Mouse (Mus musculus) E14TG2a.4 (cell line): ENCODE data around the gene Sf3b3.
"Not testable (repeated sequence)": the region's sequence is repeated elsewhere in the genome, so short reads cannot be mapped to it uniquely, and the experiment has no call there.

Experiments
- H3K27me3 ChIP-seq: 2 replicates; pipeline ENCODE4 v1.6.1; 2014; ENCODE audit warnings: low read length, control low read depth; ENCODE audit not compliant: insufficient read depth
- H3K36me3 ChIP-seq: 2 replicates; pipeline ENCODE4 v1.6.1; 2014; ENCODE audit warnings: low read length, control low read depth; ENCODE audit not compliant: insufficient read depth
- H3K4me1 ChIP-seq: replicated peaks from 2 replicates; pipeline ENCODE4 v1.6.1; 2014; ENCODE audit warnings: low read depth, low read length, control low read depth
- H3K4me3 ChIP-seq: replicated peaks from 2 replicates; pipeline ENCODE4 v1.5.1; 2014; ENCODE audit warnings: mild to moderate bottlenecking, low read length
- H3K9me3 ChIP-seq: 2 replicates; pipeline ENCODE4 v1.6.1; 2014; ENCODE audit warnings: low read length, control low read depth
- CTCF ChIP-seq: conservative IDR thresholded peaks from 2 replicates; pipeline ENCODE4 v1.5.1; 2014; ENCODE audit warnings: low read length
- NANOG ChIP-seq: IDR thresholded peaks from 2 replicates; pipeline ENCODE4 v1.6.1; 2014; ENCODE audit warnings: borderline replicate concordance, low read length, mixed read lengths
- POU5F1 ChIP-seq: IDR thresholded peaks from 2 replicates; pipeline ENCODE4 v1.6.1; 2014; ENCODE audit warnings: low read length, borderline replicate concordance

Sf3b3 gene

DNA sequence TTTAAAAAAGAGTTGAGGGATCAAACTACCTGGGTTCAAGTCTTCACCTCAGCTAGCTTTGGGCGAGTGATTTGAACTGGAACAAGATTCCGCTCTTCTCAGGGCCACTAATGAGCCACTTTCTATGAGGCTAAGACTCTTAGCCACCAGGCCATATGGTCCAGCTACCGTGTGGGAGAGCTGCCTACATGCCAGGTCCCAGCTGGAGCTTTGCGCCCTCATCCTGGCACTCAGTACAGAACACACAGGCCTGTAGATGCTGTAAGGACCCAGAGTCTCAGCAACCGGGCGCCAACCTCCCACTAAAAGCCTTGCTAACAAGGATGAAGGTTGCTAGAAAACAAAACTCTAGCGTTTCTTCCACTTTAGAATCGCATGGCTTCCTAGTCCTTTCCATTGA lies 41.9 kb upstream of the Sf3b3 start:
- Histone ChIP-seq H3K9me3 (no peaks in the 10 kb centered on the region), H3K4me1 (peaks cover 49% of the 10 kb centered on the region), H3K36me3 (peaks cover 44% of the 10 kb centered on the region), H3K27me3 (0 out of 2 replicates have a peak, but pooled peaks cover under 1% of the 10 kb centered on the region), H3K4me3 (peak overlapping the region; percentile 72)
- no peak for TF ChIP-seq NANOG
- no peak for TF ChIP-seq POU5F1
- TF ChIP-seq CTCF, result no peak

DNA sequence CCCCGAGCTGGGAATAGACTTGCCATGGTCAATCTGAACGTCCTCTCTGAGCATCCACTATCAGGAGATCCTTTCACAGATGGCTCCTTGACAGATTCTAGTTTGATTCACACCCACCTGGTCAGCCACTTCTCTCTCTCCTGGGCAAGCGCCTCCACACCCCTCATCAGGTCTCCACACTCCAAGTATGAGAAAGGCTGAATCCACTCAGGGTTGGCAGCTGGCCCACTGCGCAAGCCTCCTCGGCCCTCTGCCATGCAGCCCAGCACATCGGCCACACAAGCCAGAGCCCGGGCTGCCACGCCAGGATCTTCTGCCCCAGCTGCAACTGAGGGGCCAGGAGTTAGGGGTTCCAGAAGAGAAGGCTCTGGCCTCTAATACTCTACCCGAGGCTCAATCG lies 41.0 kb upstream of the Sf3b3 start:
- H3K27me3 ChIP-seq, result no peaks in the 10 kb centered on the region
- H3K4me3 ChIP-seq, result peak overlapping the region; percentile 74
- H3K36me3 ChIP-seq, result peaks cover 51% of the 10 kb centered on the region
- no peak for TF ChIP-seq POU5F1
- TF ChIP-seq NANOG, result no peak
- no peak for TF ChIP-seq CTCF
- H3K9me3 ChIP-seq, result no peaks in the 10 kb centered on the region
- peaks cover 56% of the 10 kb centered on the region for H3K4me1 ChIP-seq

DNA sequence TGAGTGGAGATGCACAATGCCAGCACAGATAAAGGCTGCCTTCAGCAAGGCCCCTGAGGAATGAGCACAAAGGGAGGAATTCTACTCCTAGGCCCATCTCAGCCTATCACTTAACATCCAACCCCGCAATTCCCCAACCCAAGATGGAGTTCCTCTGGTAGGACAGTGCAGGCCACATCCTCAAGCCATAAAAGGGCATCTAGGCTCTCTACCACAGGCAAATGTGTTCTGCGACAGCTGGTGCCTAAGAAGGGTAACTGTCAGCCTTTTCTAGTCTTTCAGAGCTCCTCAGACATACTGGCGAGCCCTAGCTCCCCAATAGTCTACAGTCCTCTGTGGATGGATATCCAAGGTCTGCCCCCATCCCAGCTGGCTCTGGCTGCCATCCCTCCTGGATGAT lies 40.0 kb upstream of the Sf3b3 start:
- Histone ChIP-seq H3K4me1 (peaks cover 60% of the 10 kb centered on the region), H3K4me3 (peak overlapping the region; percentile 74), H3K36me3 (peaks cover 60% of the 10 kb centered on the region), H3K27me3 (no peaks in the 10 kb centered on the region), H3K9me3 (no peaks in the 10 kb centered on the region)
- TF ChIP-seq NANOG, result no peak
- no peak for TF ChIP-seq POU5F1
- no peak for TF ChIP-seq CTCF

DNA sequence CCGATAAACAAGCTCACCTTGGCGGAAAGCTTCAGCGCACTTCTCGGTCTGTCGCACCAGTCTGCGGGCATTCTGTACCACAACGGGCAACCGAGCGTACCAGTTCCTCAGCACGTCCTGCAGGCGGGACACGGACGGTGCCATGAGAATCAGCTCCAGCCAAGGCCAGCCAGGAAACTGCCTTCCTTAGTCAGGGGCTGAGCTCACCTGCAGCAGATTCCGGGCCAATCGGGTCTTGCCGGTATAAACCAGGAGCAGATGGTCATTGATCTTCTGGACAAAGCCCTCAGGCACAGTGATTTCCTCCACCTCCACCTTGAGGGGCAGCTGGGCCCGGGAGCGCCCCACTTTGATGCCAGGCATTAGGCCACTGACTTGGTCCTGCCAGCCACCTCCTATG lies 37.2 kb upstream of the Sf3b3 start:
- Histone ChIP-seq H3K36me3 (peaks cover 73% of the 10 kb centered on the region), H3K9me3 (no peaks in the 10 kb centered on the region), H3K4me3 (no peak overlapping the region), H3K4me1 (peaks cover 58% of the 10 kb centered on the region), H3K27me3 (no peaks in the 10 kb centered on the region)
- TF ChIP-seq NANOG (no peak), CTCF (no peak), POU5F1 (no peak)

DNA sequence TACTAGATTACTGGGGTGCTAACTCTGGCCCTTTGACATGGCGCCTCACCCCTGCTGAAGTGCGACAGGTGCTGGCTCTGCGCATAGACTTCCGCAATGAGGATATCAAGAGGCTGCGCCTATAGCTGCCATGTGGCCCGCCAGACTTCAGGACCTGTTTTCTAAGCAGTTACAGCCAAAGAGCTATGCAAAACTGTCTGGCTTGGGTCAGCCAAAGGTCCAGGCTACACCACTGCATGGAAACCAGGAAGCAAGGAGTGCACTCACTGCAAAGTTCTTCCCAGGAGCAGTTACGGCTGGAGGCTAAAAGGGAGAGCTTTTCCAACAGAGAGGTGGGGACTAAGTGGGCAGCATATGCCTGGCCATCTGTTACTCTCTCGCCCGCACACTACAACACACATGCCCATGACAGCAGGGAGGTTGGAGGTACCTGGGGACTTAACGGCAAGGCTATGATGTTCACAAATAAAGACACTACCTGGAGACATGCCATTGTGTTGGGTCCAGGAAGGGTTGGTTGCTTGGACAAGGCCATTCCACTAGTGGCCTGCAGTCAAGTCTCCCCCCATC lies 35.2 kb upstream of the Sf3b3 start:
- TF ChIP-seq POU5F1, result no peak
- no peak for TF ChIP-seq CTCF

DNA sequence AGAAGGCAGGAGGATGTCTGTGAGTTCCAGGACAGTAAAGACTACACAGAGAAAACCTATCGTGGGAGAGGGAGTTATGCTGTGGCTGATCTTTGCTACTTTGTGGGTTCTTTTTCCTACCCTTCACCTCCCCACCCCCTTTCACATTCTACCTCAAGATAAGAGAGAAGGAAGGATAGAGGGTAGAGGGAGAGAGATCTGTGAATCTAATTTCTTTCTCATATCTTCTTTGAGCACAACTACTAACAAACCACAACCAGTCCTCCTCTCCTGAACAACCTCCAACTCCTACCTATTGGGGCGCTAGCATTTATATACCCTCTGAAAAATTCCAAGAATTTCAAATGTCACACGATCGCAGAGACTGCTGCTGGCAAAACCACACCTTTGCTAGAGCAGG lies 31.3 kb upstream of the Sf3b3 start:
- Histone ChIP-seq H3K9me3 (no peaks in the 10 kb centered on the region), H3K4me3 (no peak overlapping the region), H3K4me1 (peaks cover 20% of the 10 kb centered on the region), H3K36me3 (peaks cover 95% of the 10 kb centered on the region), H3K27me3 (no peaks in the 10 kb centered on the region)
- no peak for TF ChIP-seq NANOG
- no peak for TF ChIP-seq POU5F1
- TF ChIP-seq CTCF, result no peak

More for the DNA sequence above, 35.2 kb upstream of the Sf3b3 start:
- Histone ChIP-seq H3K4me1 (peaks cover 41% of the 10 kb centered on the region), H3K36me3 (peaks cover 92% of the 10 kb centered on the region), H3K9me3 (no peaks in the 10 kb centered on the region), H3K4me3 (no peak overlapping the region), H3K27me3 (no peaks in the 10 kb centered on the region)

DNA sequence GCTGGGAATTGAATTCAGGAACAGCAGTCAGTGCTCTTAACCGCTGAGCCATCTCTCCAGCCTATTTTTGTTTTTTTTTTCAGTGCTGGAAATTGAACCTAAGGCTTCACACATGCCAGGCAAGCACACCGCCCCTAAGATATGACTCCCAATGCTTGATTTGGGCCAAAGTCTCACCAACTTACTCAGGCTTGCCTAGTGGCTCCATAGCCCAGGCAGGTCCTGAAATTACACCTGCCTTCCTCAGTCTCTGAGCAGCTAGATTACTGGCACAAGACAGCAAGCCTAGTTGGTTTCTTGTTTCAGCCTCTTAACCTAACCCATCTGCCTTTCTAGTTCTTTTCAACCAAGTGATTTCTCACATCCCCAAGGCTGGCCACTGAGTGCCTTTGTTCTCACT lies 23.9 kb upstream of the Sf3b3 start:
- TF ChIP-seq CTCF, result no peak
- TF ChIP-seq POU5F1, result no peak
- TF ChIP-seq NANOG, result peak; percentile 63; the same call in 1 of the 2 replicates
- H3K36me3 ChIP-seq, result peaks cover 97% of the 10 kb centered on the region
- no peaks in the 10 kb centered on the region for H3K27me3 ChIP-seq
- no peaks in the 10 kb centered on the region for H3K9me3 ChIP-seq
- H3K4me3 ChIP-seq, result no peak overlapping the region
- H3K4me1 ChIP-seq, result no peaks in the 10 kb centered on the region

DNA sequence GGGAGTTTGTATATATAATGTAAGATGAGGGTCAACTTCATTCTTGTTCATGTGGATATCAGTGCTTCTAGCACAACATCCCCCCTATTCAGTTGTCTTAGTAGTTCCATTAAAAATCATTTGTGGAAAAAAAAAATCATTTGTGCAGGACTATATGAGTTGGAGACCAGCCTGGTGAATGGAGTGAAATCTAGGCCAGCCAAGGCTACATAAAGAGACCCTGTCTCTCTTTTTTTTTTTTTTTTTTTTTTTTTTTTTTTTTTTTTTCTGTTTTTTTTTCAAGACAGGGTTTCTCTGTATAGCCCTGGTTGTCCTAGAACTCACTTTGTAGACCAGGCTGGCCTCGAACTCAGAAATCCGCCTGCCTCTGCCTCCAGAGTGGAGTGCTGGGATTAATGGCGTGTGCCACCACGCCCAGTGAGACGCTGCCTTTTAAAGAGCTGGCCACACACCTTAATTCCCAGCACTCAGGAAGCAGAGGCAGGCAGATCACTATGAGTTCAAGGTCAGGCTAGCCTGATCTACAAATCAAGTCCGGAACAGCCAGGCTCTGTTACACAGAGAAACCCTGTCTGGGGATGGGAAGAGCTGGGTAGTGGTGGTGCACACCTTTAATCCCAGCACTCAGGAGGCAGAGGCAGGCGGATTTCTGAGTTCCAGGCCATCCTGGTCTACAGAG lies 14.9 kb upstream of the Sf3b3 start:
- peaks cover 99% of the 10 kb centered on the region for H3K36me3 ChIP-seq
- H3K4me3 ChIP-seq, H3K4me1 ChIP-seq, H3K27me3 ChIP-seq, H3K9me3 ChIP-seq: not testable (repeated sequence)
- TF ChIP-seq NANOG, result peak; percentile 37; the same call in 1 of the 2 replicates
